In the genomic region with DNA sequence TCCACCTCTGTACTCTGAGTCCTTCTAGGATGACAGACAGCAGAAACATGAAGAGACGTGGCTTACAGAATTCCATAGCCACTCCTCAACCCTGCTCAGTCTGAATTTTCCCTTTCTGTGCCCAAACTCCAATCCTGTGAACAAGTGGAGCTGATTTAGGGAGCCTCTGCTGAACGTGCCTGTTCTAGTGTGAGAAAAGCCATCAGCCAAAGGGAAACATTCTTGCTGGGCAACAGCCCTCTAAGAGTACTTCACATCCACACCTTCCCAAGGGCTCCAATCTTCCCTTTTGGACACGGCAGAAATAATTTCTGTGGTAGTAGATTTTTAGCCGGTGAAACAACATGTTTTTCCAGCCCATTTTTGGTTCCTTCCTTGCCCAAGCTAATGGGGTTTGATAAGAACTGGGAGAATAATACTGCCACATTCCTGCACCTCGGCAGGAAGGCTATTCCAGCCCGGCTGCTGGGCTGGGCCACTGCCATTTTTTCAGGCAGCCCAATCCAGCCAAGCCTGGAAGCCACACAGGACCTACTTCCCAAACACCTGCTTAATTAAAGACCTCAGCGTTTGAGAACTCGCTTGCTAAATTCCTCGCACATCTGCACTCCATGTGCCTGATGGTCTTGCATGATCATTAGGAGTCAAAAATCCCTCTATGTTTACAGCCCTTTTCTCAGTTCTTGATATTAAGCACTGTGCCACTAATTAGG, we compare ENCODE assay signal across 12 mouse cellular contexts. TPM values are rescaled to one million over a fixed set of nuclear protein-coding genes. Genes with fewer than 3 reads are reported as not detected.
DNase-seq lines count a peak whose midpoint lies in the region; ATAC-seq and TF ChIP-seq lines count a peak whose summit lies in the region.
"Had no signal": no experiment of that assay in that cellular context is flagged by ENCODE, and none has a peak within 500 bp of the region (broad histone marks: within the 10 kb centered on the region; RNA-seq: fewer than 3 reads in every experiment).

No protein-coding gene starts in this region.

- no peaks in the 10 kb centered on the region for H3K9me3 ChIP-seq in heart, embryonic 12.5 days (replicated peaks)
- no peaks in the 10 kb centered on the region for H3K9me3 ChIP-seq in limb, embryonic 13.5 days
- H3K9me3 ChIP-seq: embryonic facial prominence, embryonic 12.5 days; liver, embryonic 13.5 days had no signal

- no peak overlapping the region for H3K4me3 ChIP-seq in layer of hippocampus, adult 2 months
- no peak overlapping the region for H3K4me3 ChIP-seq in heart, embryonic 12.5 days
- no peak overlapping the region for H3K4me3 ChIP-seq in limb, embryonic 13.5 days
- H3K4me3 ChIP-seq: embryonic facial prominence, embryonic 12.5 days; liver, embryonic 13.5 days had no signal

- peak; percentile 19 to 23 for DNase-seq in layer of hippocampus, postnatal 10 days (ENCODE audit: low spot score in 2 of 2)
- DNase-seq in layer of hippocampus, adult 2 months (ENCODE audit: low spot score in 2 of 2) = no peak
- DNase-seq in forelimb bud, embryonic 11.5 days (ENCODE audit: low read depth, low spot score) = peak; percentile 59
- DNase-seq in left cerebral cortex, postnatal 4 days = no peak
- no peak for DNase-seq in adrenal gland, postnatal 36 days
- DNase-seq: liver, embryonic 13.5 days; thymus, postnatal 14 days had no signal

- H3K9ac ChIP-seq in heart, embryonic 12.5 days = no peak overlapping the region
- H3K9ac ChIP-seq in limb, embryonic 13.5 days = no peak overlapping the region
- H3K9ac ChIP-seq: embryonic facial prominence, embryonic 12.5 days; liver, embryonic 13.5 days had no signal

- peaks cover 12% of the 10 kb centered on the region for H3K4me1 ChIP-seq in heart, embryonic 12.5 days (replicated peaks)
- peaks cover 12% of the 10 kb centered on the region for H3K4me1 ChIP-seq in limb, embryonic 13.5 days
- H3K4me1 ChIP-seq: embryonic facial prominence, embryonic 12.5 days; liver, embryonic 13.5 days had no signal

- no peaks in the 10 kb centered on the region for H3K36me3 ChIP-seq in heart, embryonic 12.5 days
- no peaks in the 10 kb centered on the region for H3K36me3 ChIP-seq in limb, embryonic 13.5 days
- H3K36me3 ChIP-seq: embryonic facial prominence, embryonic 12.5 days; liver, embryonic 13.5 days had no signal

- no peak overlapping the region for H3K27ac ChIP-seq in layer of hippocampus, adult 2 months
- peak overlapping the region; percentile 50; the same call in 1 of the 2 replicates for H3K27ac ChIP-seq in heart, embryonic 12.5 days (ENCODE audit: poor library complexity, severe bottlenecking)
- peak overlapping the region; percentile 61; the same call in 1 of the 2 replicates for H3K27ac ChIP-seq in limb, embryonic 13.5 days
- H3K27ac ChIP-seq: embryonic facial prominence, embryonic 12.5 days; liver, embryonic 13.5 days had no signal

- no peak for ATAC-seq in heart, embryonic 12.5 days (ENCODE audit: insufficient number of reproducible peaks, low FRiP score)
- ATAC-seq in limb, embryonic 13.5 days (ENCODE audit: low FRiP score, low read depth) = peak; percentile 74
- no peak for ATAC-seq in megakaryocyte, adult 5-6 weeks (ENCODE audit: poor library complexity, severe bottlenecking)
- ATAC-seq: midbrain, embryonic 16.5 days had no signal

- no peaks in the 10 kb centered on the region for H3K27me3 ChIP-seq in heart, embryonic 12.5 days (replicated peaks)
- no peaks in the 10 kb centered on the region for H3K27me3 ChIP-seq in limb, embryonic 13.5 days
- H3K27me3 ChIP-seq: embryonic facial prominence, embryonic 12.5 days; liver, embryonic 13.5 days had no signal

- intact Hi-C loops in left cerebral cortex, postnatal 4 days (cut with DNase I) = no loop called here

- 43% methylated on average over 9 of the region's 9 CpGs for WGBS in heart, embryonic 12.5 days
- WGBS in limb, embryonic 13.5 days = 26% methylated on average over 9 of the region's 9 CpGs

- H3K4me2 ChIP-seq in heart, embryonic 12.5 days = no peak overlapping the region
- 0 out of 2 replicates have a peak overlapping the region, but pooled peaks have one; percentile 9 for H3K4me2 ChIP-seq in limb, embryonic 13.5 days (replicated peaks)
- H3K4me2 ChIP-seq: embryonic facial prominence, embryonic 12.5 days; liver, embryonic 13.5 days had no signal

- no peak for TF ChIP-seq CTCF in layer of hippocampus, adult 2 months (conservative IDR thresholded peaks at IDR 0.05)

RNA-seq across cellular contexts. Expression of gene Fbln5, which starts 41.1 kb away (rescaled TPM):
- total RNA-seq in layer of hippocampus, postnatal 10 days (2021) = 10 to 100 TPM; 13.8 to 15.3 TPM
- total RNA-seq in layer of hippocampus, adult 2 months (2021) = 1 to 10 TPM; 3.6 to 4.9 TPM
- polyA plus RNA-seq in heart, embryonic 12.5 days (2016; fragmentation: Nextera tagmentation; extraction: Ambion mirVana) = 98.0 and 100 TPM in 2 replicates
- 91.3 and 102 TPM in 2 replicates for polyA plus RNA-seq in limb, embryonic 13.5 days (2015; fragmentation: Nextera tagmentation; extraction: Ambion mirVana)
- total RNA-seq in left cerebral cortex, postnatal 4 days (2021) = 1 to 10 TPM; 9.2 TPM
- 0.33 and 0.89 TPM in 2 replicates for total RNA-seq in megakaryocyte, adult 5-6 weeks (2015)
- 0.48 TPM in 1 of 2 replicates, not detected in the other for total RNA-seq in megakaryocyte, adult 5-6 weeks (2017)
- total RNA-seq in adrenal gland, postnatal 36 days (2021) = 10 to 100 TPM; 67.9 to 72.8 TPM

RNA-seq across cellular contexts. Expression of gene Tc2n, which starts 59.4 kb away (rescaled TPM):
- total RNA-seq in layer of hippocampus, postnatal 10 days (2021) = under 1 TPM; 0.27 to 0.53 TPM
- total RNA-seq in layer of hippocampus, adult 2 months (2021) = under 1 TPM; 0.26 to 0.42 TPM
- polyA plus RNA-seq in heart, embryonic 12.5 days (2016; fragmentation: Nextera tagmentation; extraction: Ambion mirVana) = 0.10 and 0.17 TPM in 2 replicates
- polyA plus RNA-seq in limb, embryonic 13.5 days (2015; fragmentation: Nextera tagmentation; extraction: Ambion mirVana) = 0.42 and 0.73 TPM in 2 replicates
- under 1 TPM; 0.38 to 0.64 TPM for total RNA-seq in left cerebral cortex, postnatal 4 days (2021)
- total RNA-seq in megakaryocyte, adult 5-6 weeks (2015) = not detected in 2 replicates
- not detected in 2 replicates for total RNA-seq in megakaryocyte, adult 5-6 weeks (2017)
- under 1 TPM; 0.83 to 0.86 TPM for total RNA-seq in adrenal gland, postnatal 36 days (2021)

Comparison
In these comparisons a context has a peak if more than half of its experiments do, and no peak if none do; other contexts are left out.
1. DNase-seq: peak in layer of hippocampus, postnatal 10 days (2 of 2) and forelimb bud, embryonic 11.5 days (single experiment); none in layer of hippocampus, adult 2 months (0 of 2), left cerebral cortex, postnatal 4 days (single experiment) and adrenal gland, postnatal 36 days (0 of 2).
2. RNA of gene Fbln5, which starts 41.1 kb away (total RNA-seq): 67.9 to 72.8 TPM in adrenal gland, postnatal 36 days; 13.8 to 15.3 TPM in layer of hippocampus, postnatal 10 days, 9.2 TPM in left cerebral cortex, postnatal 4 days, 3.6 to 4.9 TPM in layer of hippocampus, adult 2 months and 0.33 to 0.89 TPM in megakaryocyte, adult 5-6 weeks; every median in the first group is over 4 times any median in the second.